Mouse (Mus musculus) MEL (cell line): ENCODE data around the gene Gm49388. TPM values are rescaled to one million over a fixed set of nuclear protein-coding genes. Genes with fewer than 3 reads are reported as not detected.

Source experiments
- DNase-seq: peaks from one replicate; pipeline ENCODE4 v3.0.0; 2011; ENCODE audit warnings: low read depth, low spot score
- H3K27ac ChIP-seq: 2 replicates; pipeline ENCODE4 v1.5.1; 2012; ENCODE audit warnings: low read depth, mild to moderate bottlenecking, control low read depth, low read length, moderate library complexity; ENCODE audit not compliant: control insufficient read depth
- H3K27me3 ChIP-seq, 2 experiments: fragments of 150-350 bp in 1 of 2; sonication (generic) in 1 of 2; 2 replicates each; pipeline ENCODE4 v1.6.1; 2012; ENCODE audit warnings: low read length in 2 of 2, mild to moderate bottlenecking in 2 of 2, improper control_type of control experiment in 1 of 2, moderate library complexity in 1 of 2; ENCODE audit not compliant: insufficient read depth in 2 of 2, control insufficient read depth in 1 of 2
- H3K36me3 ChIP-seq, 2 experiments: 2 replicates each; pipeline ENCODE4 v1.6.1; 2012 to 2014; ENCODE audit warnings: low read length in 2 of 2, improper control_type of control experiment in 1 of 2, inconsistent platforms in 1 of 2, mild to moderate bottlenecking in 1 of 2; ENCODE audit not compliant: insufficient read depth in 2 of 2, control insufficient read depth in 1 of 2
- H3K4me1 ChIP-seq, 2 experiments: fragments of 150-350 bp in 1 of 2; sonication (generic) in 1 of 2; 2 replicates each; pipeline ENCODE4 v1.6.1; 2012; ENCODE audit warnings: low read length in 2 of 2, improper control_type of control experiment in 1 of 2, mild to moderate bottlenecking in 1 of 2; ENCODE audit not compliant: insufficient read depth in 2 of 2, control insufficient read depth in 1 of 2
- H3K4me3 ChIP-seq, 2 experiments: fragments of 150-350 bp in 1 of 2; sonication (generic) in 1 of 2; 2 replicates each; pipeline ENCODE4 v1.5.1; 2012; ENCODE audit warnings: low read depth in 2 of 2, low read length in 2 of 2, mild to moderate bottlenecking in 2 of 2, moderate library complexity in 2 of 2, control low read depth in 1 of 2, improper control_type of control experiment in 1 of 2; ENCODE audit not compliant: control insufficient read depth in 1 of 2, insufficient read depth in 1 of 2
- H3K79me2 ChIP-seq: 2 replicates; pipeline ENCODE4 v1.6.1; 2012; ENCODE audit warnings: mild to moderate bottlenecking, low read length, moderate library complexity; ENCODE audit not compliant: control insufficient read depth, poor library complexity, insufficient read depth
- H3K9ac ChIP-seq: 2 replicates; pipeline ENCODE4 v1.6.1; 2012; ENCODE audit warnings: low read depth, mild to moderate bottlenecking, control low read depth, low read length, moderate library complexity; ENCODE audit not compliant: control insufficient read depth, poor library complexity, severe bottlenecking
- H3K9me3 ChIP-seq: fragments of 150-350 bp; sonication (generic); replicated peaks from 2 replicates; pipeline ENCODE4 v1.6.1; 2012; ENCODE audit warnings: mild to moderate bottlenecking, low read length, improper control_type of control experiment, moderate library complexity; ENCODE audit not compliant: insufficient read depth
- CHD1 ChIP-seq: IDR thresholded peaks from 2 replicates; pipeline ENCODE4 v1.6.1; 2012; ENCODE audit warnings: low read depth, mild to moderate bottlenecking, inconsistent platforms, low read length, improper control_type of control experiment
- CHD2 ChIP-seq: IDR thresholded peaks from 2 replicates; pipeline ENCODE4 v1.6.1; 2011; ENCODE audit warnings: low read length, improper control_type of control experiment
- CTCF ChIP-seq, 3 experiments: IDR thresholded peaks in 2 of 3; conservative IDR thresholded peaks in 1 of 3; 2 replicates each; pipeline ENCODE4 v1.5.1; 2011 to 2012; ENCODE audit warnings: low read length in 3 of 3, low read depth in 2 of 3, mild to moderate bottlenecking in 2 of 3, improper control_type of control experiment in 1 of 3, inconsistent platforms in 1 of 3, mixed read lengths in 1 of 3, moderate library complexity in 1 of 3; ENCODE audit not compliant: control insufficient read depth in 1 of 3, insufficient read depth in 1 of 3, poor library complexity in 1 of 3, severe bottlenecking in 1 of 3
- E2F4 ChIP-seq: IDR thresholded peaks from 2 replicates; pipeline ENCODE4 v1.6.1; 2011; ENCODE audit warnings: low read depth, low read length, improper control_type of control experiment, borderline replicate concordance
- GABPA ChIP-seq: IDR thresholded peaks from 2 replicates; pipeline ENCODE4 v1.6.1; 2012; ENCODE audit warnings: low read depth, mild to moderate bottlenecking, inconsistent platforms, low read length, improper control_type of control experiment, moderate library complexity
- GATA1 ChIP-seq: IDR thresholded peaks from 2 replicates; pipeline ENCODE4 v1.6.1; 2011; ENCODE audit warnings: low read depth, low read length, improper control_type of control experiment
- JUND ChIP-seq: IDR thresholded peaks from 2 replicates; pipeline ENCODE4 v1.6.1; 2011; ENCODE audit warnings: low read depth, mild to moderate bottlenecking, improper control_type of control experiment, low read length
- KAT2A ChIP-seq: conservative IDR thresholded peaks from 2 replicates; pipeline ENCODE4 v1.6.1; 2012; ENCODE audit warnings: low read depth, low read length, improper control_type of control experiment, inconsistent platforms
- MAFK ChIP-seq: IDR thresholded peaks from 2 replicates; pipeline ENCODE4 v1.6.1; 2011; ENCODE audit warnings: low read depth, mild to moderate bottlenecking, low read length, improper control_type of control experiment, borderline replicate concordance
- MAX ChIP-seq: IDR thresholded peaks from 2 replicates; pipeline ENCODE4 v1.6.1; 2011; ENCODE audit warnings: low read length, improper control_type of control experiment
- MAZ ChIP-seq: IDR thresholded peaks from 2 replicates; pipeline ENCODE4 v1.6.1; 2012; ENCODE audit warnings: low read depth, mild to moderate bottlenecking, inconsistent platforms, low read length, improper control_type of control experiment
- MXI1 ChIP-seq: IDR thresholded peaks from 2 replicates; pipeline ENCODE4 v1.6.1; 2011; ENCODE audit warnings: mild to moderate bottlenecking, low read depth, low read length, improper control_type of control experiment
- MYB ChIP-seq: IDR thresholded peaks from 2 replicates; pipeline ENCODE4 v1.6.1; 2011; ENCODE audit warnings: mild to moderate bottlenecking, low read depth, low read length, improper control_type of control experiment
- MYC ChIP-seq: IDR thresholded peaks from 2 replicates; pipeline ENCODE4 v1.6.1; 2011; ENCODE audit warnings: low read depth, mild to moderate bottlenecking, low read length, improper control_type of control experiment, moderate library complexity
- NELFE ChIP-seq: IDR thresholded peaks from 2 replicates; pipeline ENCODE4 v1.6.1; 2011; ENCODE audit warnings: low read depth, low read length, improper control_type of control experiment
- NRF1 ChIP-seq: IDR thresholded peaks from 2 replicates; pipeline ENCODE4 v1.6.1; 2014; ENCODE audit warnings: low read depth, mild to moderate bottlenecking, inconsistent platforms, low read length, improper control_type of control experiment, moderate library complexity; ENCODE audit not compliant: poor library complexity, insufficient read depth, severe bottlenecking
- POLR2A ChIP-seq, 2 experiments: IDR thresholded peaks; 2 replicates each; pipeline ENCODE4 v1.6.1; 2011 to 2012; ENCODE audit warnings: low read length in 2 of 2, mild to moderate bottlenecking in 2 of 2, control low read depth in 1 of 2, improper control_type of control experiment in 1 of 2, low read depth in 1 of 2, moderate library complexity in 1 of 2; ENCODE audit not compliant: control insufficient read depth in 1 of 2, insufficient read depth in 1 of 2, poor library complexity in 1 of 2
- POLR2AphosphoS2 ChIP-seq: IDR thresholded peaks from 2 replicates; pipeline ENCODE4 v1.6.1; 2011; ENCODE audit warnings: low read length, improper control_type of control experiment
- RAD21 ChIP-seq: IDR thresholded peaks from 2 replicates; pipeline ENCODE4 v1.6.1; 2011; ENCODE audit warnings: mild to moderate bottlenecking, low read depth, low read length, improper control_type of control experiment
- SMC3 ChIP-seq: IDR thresholded peaks from 2 replicates; pipeline ENCODE4 v1.6.1; 2011; ENCODE audit warnings: low read depth, low read length, improper control_type of control experiment
- UBTF ChIP-seq: IDR thresholded peaks from 2 replicates; pipeline ENCODE4 v1.6.1; 2012; ENCODE audit warnings: low read depth, mild to moderate bottlenecking, inconsistent platforms, low read length, improper control_type of control experiment, moderate library complexity, borderline replicate concordance; ENCODE audit not compliant: insufficient read depth
- USF1 ChIP-seq: IDR thresholded peaks from 2 replicates; pipeline ENCODE4 v1.6.1; 2014; ENCODE audit warnings: low read depth, mild to moderate bottlenecking, inconsistent platforms, low read length, improper control_type of control experiment, moderate library complexity
- USF2 ChIP-seq, 2 experiments: IDR thresholded peaks; 2 replicates each; pipeline ENCODE4 v1.6.1; 2011 to 2012; ENCODE audit warnings: improper control_type of control experiment in 2 of 2, low read length in 2 of 2, borderline replicate concordance in 1 of 2, inconsistent platforms in 1 of 2, low read depth in 1 of 2, mild to moderate bottlenecking in 1 of 2; ENCODE audit not compliant: insufficient read depth in 1 of 2
- ZC3H11A ChIP-seq: IDR thresholded peaks from 2 replicates; pipeline ENCODE4 v1.6.1; 2012; ENCODE audit warnings: low read depth, mild to moderate bottlenecking, inconsistent platforms, low read length, improper control_type of control experiment
- ZKSCAN1 ChIP-seq: IDR thresholded peaks from 2 replicates; pipeline ENCODE4 v1.6.1; 2012; ENCODE audit warnings: low read depth, mild to moderate bottlenecking, inconsistent platforms, low read length, improper control_type of control experiment, moderate library complexity
- ZMIZ1 ChIP-seq: IDR thresholded peaks from 2 replicates; pipeline ENCODE4 v1.6.1; 2012; ENCODE audit warnings: low read depth, mild to moderate bottlenecking, inconsistent platforms, low read length, improper control_type of control experiment, moderate library complexity
- ZNF384 ChIP-seq: IDR thresholded peaks from 2 replicates; pipeline ENCODE4 v1.6.1; 2012; ENCODE audit warnings: low read depth, mild to moderate bottlenecking, inconsistent platforms, low read length, improper control_type of control experiment
- polyA plus RNA-seq, 2 experiments: library from polyadenylated mRNA; stranded (reverse) in 1 of 2; unstranded in 1 of 2; fragments of >175 nt in 1 of 2; fragments of >200 nt in 1 of 2; gene quantifications; 2 replicates each; pipeline versions ENCODE4 v1.2.1 to v1.2.4; 2012; ENCODE audit warnings: low replicate concordance in 2 of 2, low read depth in 1 of 2; ENCODE audit not compliant: insufficient read length in 2 of 2, insufficient read depth in 1 of 2, missing spikeins in 1 of 2
- total RNA-seq: library from RNA; depleted of rRNA; stranded (reverse); fragments of 300-350 nt; gene quantifications from 2 replicates; pipeline ENCODE4 v1.2.3, GENCODE M21; 2012

Gm49388 gene
- total and polyA plus RNA-seq, 3 experiments: 0.73 to 1.3 TPM; not detected in 1

- no peak for TF ChIP-seq MAZ
- TF ChIP-seq CHD1: no peak
- TF ChIP-seq E2F4: no peak
- TF ChIP-seq ZMIZ1: no peak
- peak; percentile 67 for TF ChIP-seq MXI1
- no peak for TF ChIP-seq NELFE
- TF ChIP-seq GATA1: no peak
- no peak for TF ChIP-seq GABPA
- TF ChIP-seq RAD21: no peak
Measured at GRCm38 (mm10) chr7:127759716-127760115, 25.7 kb upstream of the Gm49388 start (continued).

- no peak for TF ChIP-seq UBTF
- no peak for TF ChIP-seq MYC
- Histone ChIP-seq H3K27ac (no peak overlapping the region), H3K4me1 (peaks cover 13 to 22% of the 10 kb centered on the region in 2 experiments), H3K27me3 (no peaks in the 10 kb centered on the region), H3K36me3 (peaks cover 0 to 17% of the 10 kb centered on the region in 2 experiments; a peak in 2 of 4 replicates), H3K9me3 (no peaks in the 10 kb centered on the region), H3K79me2 (no peaks in the 10 kb centered on the region), H3K9ac (no peak overlapping the region), H3K4me3 (no peak overlapping the region)
- no peak for DNase-seq
Measured at GRCm38 (mm10) chr7:127760478-127760877, 24.9 kb upstream of the Gm49388 start.

GRCm38 (mm10) chr7:127761026-127761425 lies 24.4 kb upstream of the Gm49388 start:
- no peaks in the 10 kb centered on the region for H3K79me2 ChIP-seq
- H3K36me3 ChIP-seq: peaks cover 0 to 17% of the 10 kb centered on the region in 2 experiments; a peak in 2 of 4 replicates
- H3K27me3 ChIP-seq: no peaks in the 10 kb centered on the region
- TF ChIP-seq RAD21 (peak; percentile 81), ZKSCAN1 (no peak), NELFE (no peak), MYB (no peak), CHD2 (no peak), MAX (no peak), KAT2A (no peak), MAFK (no peak), USF1 (no peak), POLR2A (IDR thresholded peaks at IDR 0.05; ENCODE audit: control insufficient read depth in 1 of 2, insufficient read depth in 1 of 2, low read depth in 1 of 2, low read length in 2 of 2, poor library complexity in 1 of 2) (no peak), CTCF (IDR thresholded peaks at IDR 0.05 in 2 of 3, conservative IDR thresholded peaks at IDR 0.05 in 1 of 3; ENCODE audit: control insufficient read depth in 1 of 3, insufficient read depth in 1 of 3, low read depth in 2 of 3, low read length in 3 of 3, poor library complexity in 1 of 3, severe bottlenecking in 1 of 3) (peak; percentile 84 to 95 (median 93)), ZMIZ1 (no peak), POLR2AphosphoS2 (no peak), GATA1 (no peak), ZC3H11A (peak; percentile 57), NRF1 (no peak), ZNF384 (no peak), MXI1 (no peak), JUND (no peak), USF2 (IDR thresholded peaks at IDR 0.05; ENCODE audit: borderline replicate concordance in 1 of 2, insufficient read depth in 1 of 2, low read depth in 1 of 2, low read length in 2 of 2) (no peak), SMC3 (peak; percentile 74), CHD1 (no peak), MAZ (no peak)
- no peak overlapping the region for H3K4me3 ChIP-seq
- DNase-seq: peak; percentile 73
- H3K9ac ChIP-seq: no peak overlapping the region
- H3K9me3 ChIP-seq: no peaks in the 10 kb centered on the region
- H3K4me1 ChIP-seq: peaks cover 13 to 22% of the 10 kb centered on the region in 2 experiments
- H3K27ac ChIP-seq: no peak overlapping the region
